Mouse (Mus musculus) limb, embryonic 12.5 days (tissue): ENCODE measurements around the gene Fam122a. TPM values are rescaled to one million over a fixed set of nuclear protein-coding genes. Genes with fewer than 3 reads are reported as not detected.

ENCODE experiments used
- ATAC-seq: fragments of 200-750 bp; cut with Nextera tagmentation; 2 replicates; pipeline ENCODE4 v1.8.0; 2017; ENCODE audit warnings: low read depth, moderate TSS enrichment; ENCODE audit not compliant: insufficient number of reproducible peaks, insufficient read depth, low FRiP score, low TSS enrichment
- H3K27ac ChIP-seq: fragments of 300-500 bp; sonication (generic); 2 replicates; pipeline ENCODE4 v1.5.1; 2016; ENCODE audit warnings: mild to moderate bottlenecking, moderate library complexity
- H3K27me3 ChIP-seq: fragments of 300-500 bp; sonication (generic); 2 replicates; pipeline ENCODE4 v1.6.1; 2016; ENCODE audit warnings: mild to moderate bottlenecking, moderate library complexity
- H3K36me3 ChIP-seq: fragments of 300-500 bp; sonication (generic); 2 replicates; pipeline ENCODE4 v1.6.1; 2016; ENCODE audit warnings: mild to moderate bottlenecking, moderate library complexity
- H3K4me1 ChIP-seq: fragments of 300-500 bp; sonication (generic); replicated peaks from 2 replicates; pipeline ENCODE4 v1.6.1; 2016
- H3K4me2 ChIP-seq: fragments of 300-500 bp; sonication (generic); 2 replicates; pipeline ENCODE4 v1.6.1; 2016; ENCODE audit warnings: mild to moderate bottlenecking, moderate library complexity
- H3K4me3 ChIP-seq: fragments of 300-500 bp; sonication (generic); replicated peaks from 2 replicates; pipeline ENCODE4 v1.5.1; 2016; ENCODE audit warnings: mild to moderate bottlenecking
- H3K9ac ChIP-seq: fragments of 300-500 bp; sonication (generic); replicated peaks from 2 replicates; pipeline ENCODE4 v1.6.1; 2016; ENCODE audit warnings: mild to moderate bottlenecking, moderate library complexity
- H3K9me3 ChIP-seq: fragments of 300-500 bp; sonication (generic); 2 replicates; pipeline ENCODE4 v1.6.1; 2016; ENCODE audit warnings: mild to moderate bottlenecking, moderate library complexity
- WGBS: fragments of 180-500 bp; shearing (Covaris S2); methylation state at CpG from one replicate; pipeline ENCODE4 v1.1.7; 2016; 5-methylcytosine and 5-hydroxymethylcytosine counted together
- polyA plus RNA-seq: library from polyadenylated mRNA; unstranded; fragments of >200 nt; fragmentation: Nextera tagmentation; extraction: Ambion mirVana; gene quantifications from 2 replicates; pipeline ENCODE4 v1.2.1, GENCODE M21; 2016

Fam122a gene
- polyA plus RNA-seq, 1 experiment from 2014 or later: 57.5 TPM

GRCm38 (mm10) chr19:24511939-24512338 lies 34.8 kb upstream of the Fam122a start:
- Histone ChIP-seq H3K9me3 (no peaks in the 10 kb centered on the region), H3K27ac (no peak overlapping the region), H3K27me3 (no peaks in the 10 kb centered on the region), H3K4me1 (no peaks in the 10 kb centered on the region), H3K9ac (no peak overlapping the region), H3K4me3 (no peak overlapping the region), H3K4me2 (no peak overlapping the region), H3K36me3 (no peaks in the 10 kb centered on the region)
- WGBS: 92% methylated on average over 7 of the region's 7 CpGs
- no peak for ATAC-seq

GRCm38 (mm10) chr19:24509391-24509790 lies 32.2 kb upstream of the Fam122a start:
- no peaks in the 10 kb centered on the region for H3K4me1 ChIP-seq
- H3K27ac ChIP-seq: no peak overlapping the region
- no peaks in the 10 kb centered on the region for H3K36me3 ChIP-seq
- no peak overlapping the region for H3K9ac ChIP-seq
- H3K9me3 ChIP-seq: no peaks in the 10 kb centered on the region
- no peaks in the 10 kb centered on the region for H3K27me3 ChIP-seq
- no peak overlapping the region for H3K4me2 ChIP-seq
- H3K4me3 ChIP-seq: no peak overlapping the region
- 88% methylated on average over 6 of the region's 6 CpGs for WGBS
- ATAC-seq: no peak

- no peak for ATAC-seq
- Histone ChIP-seq H3K27ac (no peak overlapping the region), H3K36me3 (no peaks in the 10 kb centered on the region), H3K4me1 (no peaks in the 10 kb centered on the region), H3K4me2 (no peak overlapping the region), H3K9me3 (no peaks in the 10 kb centered on the region), H3K27me3 (no peaks in the 10 kb centered on the region), H3K9ac (no peak overlapping the region), H3K4me3 (no peak overlapping the region)
- 58% methylated on average over 13 of the region's 13 CpGs for WGBS
Measured at GRCm38 (mm10) chr19:24508087-24508767, 31.1 kb upstream of the Fam122a start.

DNA sequence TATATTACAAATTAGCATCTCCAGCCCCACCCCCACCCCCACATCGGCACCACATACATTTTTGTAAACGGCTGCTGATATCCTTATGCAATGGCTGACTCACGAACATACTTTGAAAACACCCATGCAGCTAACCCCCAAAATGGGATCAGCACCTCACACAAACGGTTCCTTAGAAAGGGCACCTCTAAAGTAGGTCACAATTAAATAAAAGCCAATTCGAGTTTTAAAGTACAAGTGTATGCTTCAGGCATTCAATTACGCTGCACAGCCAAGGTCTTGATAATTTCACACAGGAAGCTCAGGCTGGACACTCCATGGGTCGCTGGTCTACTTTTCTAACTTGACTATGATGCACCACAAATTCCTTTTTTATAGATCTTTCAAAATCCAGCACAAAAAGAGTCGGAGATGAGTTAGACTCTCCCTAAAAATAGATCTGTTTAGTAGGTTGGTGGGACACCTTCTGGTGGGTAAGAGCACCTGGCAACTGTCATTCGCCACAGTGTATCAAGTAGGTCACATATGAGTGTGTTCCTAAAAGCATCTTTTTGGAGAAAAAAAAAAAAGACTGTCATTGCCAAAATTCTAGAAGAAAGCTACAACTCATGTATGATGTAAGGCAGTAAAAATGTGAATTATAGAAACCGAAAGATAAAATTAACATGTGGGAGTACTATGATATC lies 25.7 kb upstream of the Fam122a start:
- WGBS: 86% methylated on average over 10 of the region's 10 CpGs
- no peak for ATAC-seq
- Histone ChIP-seq H3K36me3 (no peaks in the 10 kb centered on the region), H3K9me3 (no peaks in the 10 kb centered on the region), H3K4me2 (no peak overlapping the region), H3K9ac (no peak overlapping the region), H3K27me3 (no peaks in the 10 kb centered on the region), H3K27ac (no peak overlapping the region), H3K4me1 (no peaks in the 10 kb centered on the region), H3K4me3 (no peak overlapping the region)

DNA sequence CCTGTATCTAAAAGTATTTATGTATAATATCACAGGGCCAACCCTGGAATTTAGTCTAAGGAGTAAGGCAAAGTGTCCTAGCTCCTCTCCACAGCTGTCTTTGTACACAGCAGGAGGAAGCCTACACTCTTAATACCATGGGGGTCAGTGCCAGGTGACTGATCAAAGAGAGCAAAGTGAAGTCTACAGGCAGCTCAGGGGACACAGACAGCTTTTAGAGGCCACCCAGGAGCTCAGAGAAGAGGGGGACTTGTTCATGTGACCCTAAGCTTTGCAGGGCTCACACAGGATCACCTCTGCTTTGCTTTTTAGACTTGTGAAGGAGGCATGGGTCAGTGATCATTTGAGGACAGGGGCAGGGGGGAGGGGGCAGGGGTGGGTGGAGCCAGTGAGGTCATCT lies 24.4 kb upstream of the Fam122a start:
- no peaks in the 10 kb centered on the region for H3K4me1 ChIP-seq
- H3K36me3 ChIP-seq: no peaks in the 10 kb centered on the region
- ATAC-seq: no peak

GRCm38 (mm10) chr19:24500431-24500830 lies 23.3 kb upstream of the Fam122a start:
- Histone ChIP-seq H3K9ac (no peak overlapping the region), H3K9me3 (no peaks in the 10 kb centered on the region), H3K36me3 (no peaks in the 10 kb centered on the region), H3K4me2 (no peak overlapping the region), H3K27ac (no peak overlapping the region), H3K4me1 (no peaks in the 10 kb centered on the region), H3K27me3 (no peaks in the 10 kb centered on the region), H3K4me3 (no peak overlapping the region)
- 80% methylated on average over 5 of the region's 5 CpGs for WGBS
- ATAC-seq: no peak

More for the DNA sequence above, 24.4 kb upstream of the Fam122a start:
- Histone ChIP-seq H3K4me2 (no peak overlapping the region), H3K9ac (no peak overlapping the region), H3K27me3 (no peaks in the 10 kb centered on the region), H3K4me3 (no peak overlapping the region), H3K9me3 (no peaks in the 10 kb centered on the region), H3K27ac (no peak overlapping the region)

DNA sequence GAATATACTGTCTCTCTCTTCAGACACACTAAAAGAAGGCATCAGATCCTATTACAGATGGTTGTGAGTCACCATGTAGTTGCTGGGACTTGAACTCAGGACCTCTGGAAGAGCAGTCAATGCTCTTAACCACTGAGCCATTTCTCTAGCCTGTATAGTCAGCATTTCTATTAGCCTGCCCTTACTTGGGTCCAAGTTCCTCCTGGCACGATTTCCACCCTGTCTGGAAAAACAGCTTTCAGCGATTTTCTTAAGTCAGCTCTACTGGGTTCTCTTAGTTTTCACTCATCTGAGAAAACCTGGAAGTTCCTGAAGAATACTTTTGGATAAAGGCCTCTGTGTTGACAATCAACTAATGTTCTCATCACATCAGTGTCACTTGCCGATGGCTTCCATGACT lies 22.1 kb upstream of the Fam122a start:
- no peak for ATAC-seq
- H3K27me3 ChIP-seq: no peaks in the 10 kb centered on the region
- H3K9me3 ChIP-seq: no peaks in the 10 kb centered on the region
- no peaks in the 10 kb centered on the region for H3K4me1 ChIP-seq
- 84% methylated on average over 3 of the region's 3 CpGs for WGBS
- no peaks in the 10 kb centered on the region for H3K36me3 ChIP-seq
- no peak overlapping the region for H3K4me3 ChIP-seq
- no peak overlapping the region for H3K27ac ChIP-seq
- H3K4me2 ChIP-seq: no peak overlapping the region
- no peak overlapping the region for H3K9ac ChIP-seq

DNA sequence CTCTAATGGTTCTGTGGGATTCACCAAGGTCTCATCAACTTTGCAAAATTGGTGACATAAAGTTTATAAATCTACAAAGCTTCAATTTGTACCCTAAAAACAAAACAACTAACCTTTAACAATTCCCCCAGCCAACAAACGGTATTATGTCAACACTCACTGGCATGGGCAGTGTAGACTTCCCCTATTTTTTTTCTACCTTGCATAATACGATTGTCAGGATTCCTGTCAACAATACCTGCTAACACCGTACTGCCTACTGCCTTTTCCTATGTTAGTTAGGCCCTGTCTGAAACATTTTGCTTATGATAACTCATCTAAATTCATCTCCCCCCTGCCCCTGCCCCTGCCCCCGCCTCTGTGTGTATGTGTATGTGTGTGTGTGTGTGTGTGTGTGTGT lies 16.7 kb upstream of the Fam122a start:
- H3K27me3 ChIP-seq: no peaks in the 10 kb centered on the region
- H3K36me3 ChIP-seq: no peaks in the 10 kb centered on the region
- H3K9ac ChIP-seq: no peak overlapping the region
- no peaks in the 10 kb centered on the region for H3K4me1 ChIP-seq
- ATAC-seq: no peak
- no peak overlapping the region for H3K27ac ChIP-seq
- 92% methylated on average over 4 of the region's 4 CpGs for WGBS
- no peaks in the 10 kb centered on the region for H3K9me3 ChIP-seq
- no peak overlapping the region for H3K4me2 ChIP-seq
- no peak overlapping the region for H3K4me3 ChIP-seq

DNA sequence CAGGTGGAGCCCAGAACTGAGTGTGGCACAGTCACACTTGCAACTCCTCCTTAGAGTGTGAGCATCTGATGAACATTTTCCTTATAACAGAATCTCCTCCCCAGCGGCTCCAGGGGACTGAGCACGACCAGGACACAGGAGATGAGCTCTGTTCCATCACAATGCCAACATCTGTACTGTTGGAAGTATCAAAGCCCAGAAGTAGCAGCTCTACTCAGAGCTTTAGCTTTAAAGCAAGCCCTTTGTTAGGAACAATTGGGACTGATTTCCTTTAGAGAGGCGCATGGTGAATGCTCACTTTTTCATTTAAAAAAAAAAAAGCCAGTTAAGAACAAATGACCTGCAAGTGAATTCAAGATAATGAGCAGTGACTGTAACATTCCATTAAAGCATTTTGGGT lies 14.7 kb upstream of the Fam122a start:
- Histone ChIP-seq H3K4me1 (no peaks in the 10 kb centered on the region), H3K36me3 (no peaks in the 10 kb centered on the region), H3K9ac (no peak overlapping the region), H3K4me2 (no peak overlapping the region), H3K4me3 (no peak overlapping the region), H3K9me3 (no peaks in the 10 kb centered on the region), H3K27me3 (no peaks in the 10 kb centered on the region), H3K27ac (no peak overlapping the region)
- WGBS: 69% methylated on average over 3 of the region's 3 CpGs
- ATAC-seq: no peak

DNA sequence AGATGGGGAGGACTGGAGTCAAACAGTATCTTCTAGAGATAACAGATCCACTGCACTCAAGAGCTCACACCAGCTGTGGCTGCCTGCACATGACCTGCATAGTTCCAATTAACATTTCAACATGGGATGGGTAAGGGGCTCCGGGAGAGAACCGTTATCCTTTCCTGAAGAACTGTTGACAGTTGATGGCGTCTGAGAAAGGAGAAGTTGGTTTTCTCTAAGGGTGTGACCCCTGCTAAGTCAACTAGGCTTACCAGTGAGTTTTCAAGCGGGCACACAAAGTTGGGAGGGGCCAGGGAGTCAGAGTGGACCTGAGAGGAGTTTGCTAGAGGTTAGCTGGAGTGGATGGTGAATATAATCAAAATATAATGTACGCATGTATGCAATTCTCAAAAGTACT lies 13.1 kb upstream of the Fam122a start:
- WGBS: 73% methylated on average over 5 of the region's 5 CpGs
- Histone ChIP-seq H3K4me2 (no peak overlapping the region), H3K9me3 (no peaks in the 10 kb centered on the region), H3K27ac (no peak overlapping the region), H3K36me3 (no peaks in the 10 kb centered on the region), H3K4me3 (no peak overlapping the region), H3K4me1 (no peaks in the 10 kb centered on the region), H3K27me3 (no peaks in the 10 kb centered on the region), H3K9ac (no peak overlapping the region)
- ATAC-seq: no peak

DNA sequence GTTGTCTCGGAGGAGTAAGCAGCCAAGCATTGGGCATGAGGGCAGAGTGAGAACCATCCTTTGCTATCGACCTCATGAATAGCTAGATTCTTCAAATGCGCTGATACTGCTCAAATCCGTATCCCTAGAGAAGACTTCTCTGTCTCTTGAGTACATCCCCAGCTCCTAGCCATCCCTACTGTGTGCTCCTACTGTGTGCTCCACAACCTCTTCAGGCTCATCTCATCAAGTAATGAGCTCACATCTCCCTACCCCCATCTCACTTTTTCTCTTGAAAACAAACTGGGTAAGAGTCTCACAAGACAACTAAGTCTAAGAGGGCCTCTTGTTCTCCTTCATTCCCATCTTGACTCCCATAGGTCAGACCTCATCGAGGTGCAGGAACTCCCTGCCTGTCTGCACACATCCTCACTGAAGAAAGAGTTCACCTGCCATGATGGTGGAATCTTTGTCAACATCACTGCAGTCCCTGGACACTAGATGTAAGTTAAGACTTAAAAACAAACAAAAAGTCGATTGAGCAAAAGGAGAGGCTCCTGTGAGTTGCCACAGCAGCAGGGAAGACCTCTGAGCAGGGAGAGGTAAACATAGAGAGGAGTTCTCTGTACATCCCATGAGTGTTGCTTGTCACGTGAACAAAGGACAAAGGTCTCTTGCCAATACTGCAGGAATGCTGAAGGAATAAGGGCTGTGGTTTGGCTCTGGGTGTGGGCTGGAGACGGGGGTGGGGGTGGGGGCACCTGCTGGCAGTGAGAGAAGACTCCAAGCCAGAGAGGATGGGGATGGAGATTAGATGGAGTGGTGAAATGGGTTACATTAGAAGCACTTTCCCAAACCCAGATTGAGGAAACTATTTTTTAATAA lies 9.5 kb upstream of the Fam122a start:
- WGBS: 76% methylated on average over 8 of the region's 8 CpGs

More for the DNA sequence above, 9.5 kb upstream of the Fam122a start:
- Histone ChIP-seq H3K4me2 (no peak overlapping the region), H3K4me1 (no peaks in the 10 kb centered on the region), H3K9ac (no peak overlapping the region), H3K27me3 (no peaks in the 10 kb centered on the region), H3K9me3 (no peaks in the 10 kb centered on the region), H3K4me3 (no peak overlapping the region), H3K36me3 (no peaks in the 10 kb centered on the region), H3K27ac (no peak overlapping the region)
- no peak for ATAC-seq
